Mouse (Mus musculus): ENCODE measurements around the gene Lamp5. TPM values are rescaled to one million over a fixed set of nuclear protein-coding genes. Genes with fewer than 3 reads are reported as not detected.

The Lamp5 gene
- polyA plus RNA-seq (2015; fragmentation: Nextera tagmentation; extraction: Ambion mirVana) = 0.09 and 0.13 TPM in 2 replicates

DNA sequence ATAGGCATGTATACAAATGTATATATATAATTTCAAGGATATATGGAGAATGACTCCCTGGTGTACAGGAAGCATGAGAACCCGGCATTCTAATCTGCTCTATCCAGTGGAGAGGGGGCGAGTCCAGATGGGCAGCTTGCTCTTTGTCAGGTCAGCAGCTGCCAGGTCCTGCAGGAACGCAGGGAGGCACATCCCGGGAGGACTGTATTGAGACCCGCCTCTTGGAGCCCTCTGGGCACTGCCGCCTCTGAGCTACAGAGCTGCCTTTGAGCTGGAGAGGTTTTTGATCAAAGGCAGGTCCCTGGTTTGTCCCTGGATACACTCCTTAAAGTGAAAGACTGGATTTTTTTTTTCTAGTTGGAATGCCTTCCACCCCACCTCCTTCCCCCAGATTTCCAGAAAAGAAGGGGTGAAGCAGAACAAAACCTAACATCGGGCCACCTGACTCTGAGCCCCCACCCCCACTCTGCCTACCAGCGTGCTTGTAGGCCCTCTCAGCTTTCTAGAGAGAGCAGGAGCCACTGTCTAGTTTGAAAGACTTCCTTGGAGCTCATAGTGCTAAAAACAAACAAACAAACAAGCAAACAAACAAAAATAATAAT lies at the start of gene Lamp5:
Gene Lamp5, plus strand, starts transcription at position 552 of the 602 bp plus-strand sequence.
- ATAC-seq (ENCODE audit: low read depth) (no peak), DNase-seq (no peak)
- 11% methylated on average over 8 of the region's 8 CpGs for WGBS (ENCODE audit: insufficient replicate concordance)

DNA sequence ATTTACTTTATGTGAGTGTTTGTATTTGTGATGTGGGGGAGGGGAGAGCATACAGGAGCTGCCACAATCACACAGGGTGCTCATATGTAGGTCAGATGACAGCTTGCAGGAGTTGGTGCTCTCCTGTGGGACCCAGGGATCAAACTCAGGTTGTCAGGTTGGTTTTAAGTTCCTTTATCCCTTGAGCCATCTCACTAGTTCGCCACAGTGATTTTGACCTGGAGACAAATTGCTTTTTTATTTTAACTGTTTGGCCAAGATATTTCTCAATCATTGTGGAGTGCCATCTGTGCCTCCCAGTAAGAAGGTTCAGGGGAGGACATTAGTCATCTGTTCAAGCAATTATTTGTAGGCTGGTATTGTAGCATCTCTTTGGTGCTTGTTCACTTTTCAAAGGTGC lies 48.2 kb upstream of the Lamp5 start:
- WGBS (ENCODE audit: insufficient replicate concordance) = 69% methylated on average over 1 of the region's 1 CpGs
- ATAC-seq (ENCODE audit: low read depth) = no peak

More for the DNA sequence above, at the start of gene Lamp5:
- Histone ChIP-seq H3K36me3 (no peaks in the 10 kb centered on the region), H3K4me2 (no peak within 1 kb of the TSS), H3K4me3 (replicated peaks) (no peak within 1 kb of the TSS), H3K4me1 (replicated peaks) (no peaks in the 10 kb centered on the region), H3K9ac (no peak within 1 kb of the TSS), H3K27ac (no peak within 1 kb of the TSS), H3K9me3 (replicated peaks) (no peaks in the 10 kb centered on the region), H3K27me3 (peaks cover 10% of the 10 kb centered on the region)

DNA sequence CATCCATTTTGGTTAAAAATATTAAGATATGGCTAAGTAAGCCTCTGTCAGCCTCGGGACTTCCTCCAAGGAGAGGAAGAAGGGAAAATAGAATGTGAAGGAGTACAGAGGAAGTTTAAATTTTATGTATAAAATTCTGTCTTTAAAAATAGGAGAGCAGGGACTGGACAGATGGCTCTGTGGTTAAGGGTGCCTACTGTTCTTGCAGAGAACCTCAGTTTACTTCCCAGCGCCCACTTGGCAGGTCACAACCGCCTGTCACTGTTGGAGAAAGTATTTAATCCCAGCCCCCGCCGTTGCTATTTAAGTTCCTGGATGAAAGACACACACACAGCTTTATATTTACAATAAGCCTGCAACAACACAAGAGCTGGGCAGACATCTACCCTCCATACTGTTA lies 45.8 kb upstream of the Lamp5 start:
- no peak overlapping the region for H3K4me2 ChIP-seq
- H3K4me3 ChIP-seq (replicated peaks) = no peak overlapping the region
- WGBS (ENCODE audit: insufficient replicate concordance) = 82% methylated on average over 5 of the region's 5 CpGs
- DNase-seq (no peak), ATAC-seq (ENCODE audit: low read depth) (no peak)
- H3K4me1 ChIP-seq (replicated peaks) = no peaks in the 10 kb centered on the region
- no peak overlapping the region for H3K9ac ChIP-seq
- no peaks in the 10 kb centered on the region for H3K27me3 ChIP-seq
- no peaks in the 10 kb centered on the region for H3K36me3 ChIP-seq
- no peak overlapping the region for H3K27ac ChIP-seq
- H3K9me3 ChIP-seq (replicated peaks) = no peaks in the 10 kb centered on the region

More for the DNA sequence above, 48.2 kb upstream of the Lamp5 start:
- Histone ChIP-seq H3K4me3 (replicated peaks) (no peak overlapping the region), H3K27ac (no peak overlapping the region), H3K36me3 (no peaks in the 10 kb centered on the region), H3K4me1 (replicated peaks) (no peaks in the 10 kb centered on the region), H3K4me2 (no peak overlapping the region), H3K9ac (no peak overlapping the region), H3K9me3 (replicated peaks) (no peaks in the 10 kb centered on the region), H3K27me3 (no peaks in the 10 kb centered on the region)
- no peak for DNase-seq

DNA sequence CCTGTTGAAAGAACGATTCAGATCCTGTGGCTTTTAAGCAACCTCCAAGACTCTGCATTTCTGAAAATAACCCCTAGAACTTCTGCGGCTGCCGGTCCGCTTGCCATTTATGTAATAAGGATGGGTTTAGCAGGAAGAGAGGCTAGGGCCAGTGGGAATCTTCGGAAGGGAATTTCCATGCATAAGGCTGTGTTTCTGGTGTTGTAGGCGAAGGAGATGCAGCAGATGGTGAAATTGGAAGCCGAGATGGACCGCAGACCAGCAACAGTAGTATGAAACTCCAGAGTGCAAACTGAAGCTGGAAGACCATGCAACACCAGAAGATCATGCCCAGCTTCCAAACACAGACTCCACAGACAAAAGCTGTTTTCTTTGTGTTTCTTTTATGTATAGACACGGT lies 39.3 kb upstream of the Lamp5 start:
- Histone ChIP-seq H3K4me3 (replicated peaks) (no peak overlapping the region), H3K9ac (no peak overlapping the region), H3K27me3 (no peaks in the 10 kb centered on the region), H3K4me2 (no peak overlapping the region), H3K4me1 (replicated peaks) (no peaks in the 10 kb centered on the region), H3K27ac (no peak overlapping the region), H3K9me3 (replicated peaks) (no peaks in the 10 kb centered on the region), H3K36me3 (no peaks in the 10 kb centered on the region)
- 78% methylated on average over 9 of the region's 9 CpGs for WGBS (ENCODE audit: insufficient replicate concordance)
- ATAC-seq (ENCODE audit: low read depth) (no peak), DNase-seq (no peak)

DNA sequence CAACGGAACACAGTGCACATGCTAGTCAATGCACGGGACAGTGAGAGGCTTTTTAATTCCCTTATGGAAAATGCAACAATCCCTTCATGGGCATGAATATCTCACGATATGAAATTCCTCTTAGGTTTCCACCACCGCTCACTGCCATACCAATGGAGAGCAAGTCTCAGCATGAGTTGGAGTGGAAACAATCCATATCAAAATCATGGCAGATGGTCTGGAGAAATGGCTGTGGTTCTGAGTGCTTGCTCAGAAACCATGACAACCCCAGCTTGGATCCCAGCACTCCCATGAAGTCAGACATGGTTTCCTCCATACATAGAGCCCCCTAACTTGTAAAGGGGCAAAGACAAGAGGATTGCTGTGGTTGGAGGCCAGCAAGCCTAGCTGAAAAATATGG lies 3.6 kb upstream of the Lamp5 start:
- Histone ChIP-seq H3K36me3 (no peaks in the 10 kb centered on the region), H3K4me3 (replicated peaks) (no peak overlapping the region), H3K9ac (no peak overlapping the region), H3K27ac (no peak overlapping the region), H3K27me3 (peaks cover 10% of the 10 kb centered on the region), H3K9me3 (replicated peaks) (no peaks in the 10 kb centered on the region), H3K4me1 (replicated peaks) (no peaks in the 10 kb centered on the region), H3K4me2 (no peak overlapping the region)
- DNase-seq = no peak
- no peak for ATAC-seq (ENCODE audit: low read depth)
- WGBS (ENCODE audit: insufficient replicate concordance) = 65% methylated on average over 4 of the region's 4 CpGs

DNA sequence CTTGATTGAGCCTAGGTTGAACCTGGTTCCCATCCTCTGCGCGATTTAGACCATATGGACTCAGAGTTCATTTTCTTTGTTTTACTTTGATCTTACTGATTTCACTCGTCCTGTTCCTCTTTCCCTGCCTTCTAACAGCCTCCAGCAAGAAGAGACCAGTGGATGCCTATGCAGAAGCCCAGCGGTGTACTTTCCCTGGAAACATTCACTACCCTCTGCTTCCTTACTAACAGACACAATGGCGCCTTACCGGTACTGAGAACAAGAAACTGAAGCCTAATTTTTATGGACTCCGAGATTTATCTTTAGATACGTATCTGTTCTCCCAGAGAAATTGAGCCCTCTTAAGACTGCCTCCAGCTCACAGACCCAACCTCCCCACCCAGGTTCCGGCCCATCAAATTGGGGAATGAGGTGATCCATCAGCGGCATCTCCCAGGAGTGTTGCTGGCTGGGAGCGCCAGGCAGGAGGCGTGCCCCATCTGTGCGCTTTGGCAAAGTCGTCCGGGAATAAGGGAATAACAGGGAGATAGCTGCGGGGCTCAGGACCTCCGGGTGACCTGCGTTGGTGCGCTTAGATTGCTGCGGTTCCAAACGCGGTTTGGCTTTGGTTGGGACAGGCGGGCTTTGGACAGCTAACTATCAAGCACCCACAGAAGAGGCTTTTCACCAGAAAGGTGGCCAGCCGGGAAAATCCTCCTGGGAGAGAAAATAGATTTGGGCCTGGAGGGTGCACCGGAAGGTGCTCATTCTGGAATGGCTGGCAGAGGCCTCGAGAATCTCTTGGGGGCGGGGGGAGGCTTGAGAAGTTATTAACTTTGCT lies 1.0 kb upstream of the Lamp5 start:
- ATAC-seq (ENCODE audit: low read depth) (no peak), DNase-seq (no peak)
- no peaks in the 10 kb centered on the region for H3K36me3 ChIP-seq
- no peak overlapping the region for H3K4me3 ChIP-seq (replicated peaks)
- no peak overlapping the region for H3K27ac ChIP-seq
- peaks cover 10% of the 10 kb centered on the region for H3K27me3 ChIP-seq
- 22% methylated on average over 27 of the region's 27 CpGs for WGBS (ENCODE audit: insufficient replicate concordance)
- no peaks in the 10 kb centered on the region for H3K9me3 ChIP-seq (replicated peaks)
- no peaks in the 10 kb centered on the region for H3K4me1 ChIP-seq (replicated peaks)
- H3K4me2 ChIP-seq = no peak overlapping the region
- H3K9ac ChIP-seq = no peak overlapping the region

DNA sequence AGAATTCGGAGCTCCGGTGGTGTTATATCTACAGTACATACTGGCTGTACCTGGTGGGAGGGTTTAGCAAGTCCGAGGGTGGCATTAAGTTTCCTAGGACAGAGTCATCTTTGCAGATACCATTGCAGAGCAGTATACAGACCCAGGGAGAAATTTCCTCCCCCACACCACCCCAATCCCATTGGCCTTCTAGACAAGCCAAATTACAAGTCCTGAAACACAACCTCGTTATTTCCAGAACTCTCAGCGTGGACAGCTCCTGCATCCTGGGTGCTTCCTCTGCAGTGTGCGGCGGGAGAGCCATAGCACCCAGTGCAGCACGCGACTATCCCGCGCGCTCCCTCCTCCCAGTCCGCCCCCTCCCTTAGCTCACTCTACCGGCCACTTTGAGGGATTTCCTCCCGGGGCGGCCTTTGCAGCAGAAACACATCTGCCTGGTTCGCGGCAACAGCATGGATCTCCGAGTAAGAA lies 5.9 kb downstream of the Lamp5 start:
- H3K9me3 ChIP-seq (replicated peaks) = no peaks in the 10 kb centered on the region
- ATAC-seq (ENCODE audit: low read depth) = no peak
- H3K4me2 ChIP-seq = no peak overlapping the region
- H3K4me1 ChIP-seq (replicated peaks) = no peaks in the 10 kb centered on the region
- no peak overlapping the region for H3K27ac ChIP-seq
- H3K36me3 ChIP-seq = no peaks in the 10 kb centered on the region
- DNase-seq = no peak
- no peak overlapping the region for H3K9ac ChIP-seq
- peaks cover 37% of the 10 kb centered on the region for H3K27me3 ChIP-seq
- H3K4me3 ChIP-seq (replicated peaks) = no peak overlapping the region
- 8% methylated on average over 19 of the region's 19 CpGs for WGBS (ENCODE audit: insufficient replicate concordance)

DNA sequence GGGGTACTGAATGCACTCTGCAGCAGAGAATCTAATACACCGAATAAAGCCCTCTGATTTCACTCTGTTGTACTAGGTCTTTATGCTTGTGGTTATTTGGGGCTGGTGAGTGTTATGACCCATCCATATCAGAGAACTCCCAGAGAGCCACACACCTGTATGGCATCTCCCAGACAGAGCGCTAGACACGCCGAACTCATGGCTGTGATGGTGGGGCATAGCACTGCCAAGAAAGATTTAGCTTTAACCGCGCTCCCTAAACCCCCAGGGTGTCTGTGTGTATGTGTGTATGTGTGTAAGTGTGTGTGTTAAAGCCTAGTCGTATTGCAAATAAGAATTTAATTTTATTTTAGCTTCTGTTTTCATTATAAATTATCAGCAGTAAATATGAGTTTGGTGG lies 6.4 kb downstream of the Lamp5 start:
- Histone ChIP-seq H3K4me3 (replicated peaks) (no peak overlapping the region), H3K36me3 (no peaks in the 10 kb centered on the region), H3K27ac (no peak overlapping the region), H3K9me3 (replicated peaks) (no peaks in the 10 kb centered on the region), H3K27me3 (peaks cover 37% of the 10 kb centered on the region), H3K4me1 (replicated peaks) (no peaks in the 10 kb centered on the region), H3K9ac (no peak overlapping the region), H3K4me2 (no peak overlapping the region)
- 9% methylated on average over 7 of the region's 7 CpGs for WGBS (ENCODE audit: insufficient replicate concordance)
- DNase-seq = no peak
- ATAC-seq (ENCODE audit: low read depth) = no peak

DNA sequence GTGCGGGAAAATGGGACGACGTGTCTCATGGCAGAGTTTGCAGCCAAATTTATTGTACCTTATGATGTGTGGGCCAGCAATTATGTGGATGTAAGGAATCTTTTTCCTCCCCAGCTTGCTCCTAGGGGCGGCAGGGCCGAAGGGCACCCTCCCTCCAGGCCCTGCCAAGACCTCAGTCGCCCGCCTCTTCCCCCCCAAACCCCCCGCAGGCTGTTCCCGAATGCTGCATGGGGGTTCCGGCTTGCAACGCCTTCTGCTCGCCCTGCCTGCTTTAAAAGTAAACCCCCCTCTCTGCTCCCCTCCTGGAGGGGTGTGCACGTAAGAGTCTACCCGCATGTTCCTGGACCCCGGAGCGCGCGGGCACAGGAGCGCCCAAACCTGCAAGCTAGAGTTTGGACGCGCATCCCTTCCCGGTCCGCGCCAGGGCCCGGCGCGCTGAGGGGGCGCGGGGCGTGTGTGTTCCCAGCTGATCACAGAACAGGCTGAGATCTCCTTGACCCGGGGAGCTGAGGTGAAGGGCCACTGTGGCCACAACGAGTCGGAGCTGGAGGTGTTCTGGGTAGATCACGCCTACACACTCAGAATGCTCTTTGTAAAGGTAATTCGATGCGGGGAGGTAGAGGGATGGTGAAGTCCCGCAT lies 7.1 kb downstream of the Lamp5 start:
- no peak for ATAC-seq (ENCODE audit: low read depth)
- Histone ChIP-seq H3K27me3 (peaks cover 37% of the 10 kb centered on the region), H3K27ac (no peak overlapping the region), H3K4me1 (replicated peaks) (no peaks in the 10 kb centered on the region), H3K4me3 (replicated peaks) (no peak overlapping the region), H3K36me3 (no peaks in the 10 kb centered on the region), H3K9me3 (replicated peaks) (no peaks in the 10 kb centered on the region), H3K4me2 (no peak overlapping the region), H3K9ac (no peak overlapping the region)
- WGBS (ENCODE audit: insufficient replicate concordance) = 4% methylated on average over 37 of the region's 37 CpGs
- no peak for DNase-seq

DNA sequence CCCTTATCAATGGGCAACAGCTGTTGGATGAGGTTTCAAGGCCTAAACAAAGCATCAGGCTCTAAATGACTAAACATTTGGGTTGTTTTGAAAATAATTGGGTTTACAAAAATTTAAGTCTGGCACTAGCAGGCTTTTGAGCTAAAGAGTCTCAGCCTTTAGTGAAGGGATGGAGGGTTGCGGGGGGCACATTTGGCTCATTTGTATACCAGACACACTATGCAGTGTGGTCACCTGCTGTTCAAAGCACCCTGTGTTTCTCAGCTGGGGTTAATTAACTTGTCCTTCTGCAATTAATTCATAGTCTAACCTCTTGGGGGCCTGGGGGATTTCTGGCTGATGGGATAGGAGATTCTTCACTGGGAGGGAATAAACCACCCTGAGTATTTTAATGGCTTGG lies 12.3 kb downstream of the Lamp5 start:
- no peak overlapping the region for H3K4me2 ChIP-seq
- H3K27me3 ChIP-seq = peaks cover 15% of the 10 kb centered on the region
- H3K9ac ChIP-seq = no peak overlapping the region
- no peaks in the 10 kb centered on the region for H3K36me3 ChIP-seq
- H3K4me1 ChIP-seq (replicated peaks) = no peaks in the 10 kb centered on the region
- H3K4me3 ChIP-seq (replicated peaks) = no peak overlapping the region
- no peak overlapping the region for H3K27ac ChIP-seq
- WGBS (ENCODE audit: insufficient replicate concordance) = 77% methylated on average over 1 of the region's 1 CpGs
- H3K9me3 ChIP-seq (replicated peaks) = no peaks in the 10 kb centered on the region
- no peak for DNase-seq
- ATAC-seq (ENCODE audit: low read depth) = no peak

DNA sequence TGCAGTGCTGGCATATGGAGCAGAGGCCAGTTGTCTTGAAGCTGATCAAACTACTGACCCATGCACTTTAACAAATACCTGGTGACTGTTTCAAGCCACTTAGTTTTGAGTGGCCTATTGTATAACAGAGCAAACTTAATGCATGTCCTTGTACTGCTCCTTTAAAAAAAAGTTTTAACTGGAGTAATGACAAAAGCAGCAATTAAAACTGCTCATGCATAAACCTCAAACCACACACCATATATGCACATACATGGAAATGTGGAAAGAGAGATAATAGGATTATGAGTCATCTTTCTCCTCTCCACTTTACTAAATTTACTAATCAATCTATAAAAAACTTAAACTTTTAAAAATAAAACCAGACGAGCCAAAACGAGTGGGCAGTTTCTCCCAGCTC lies 43.9 kb downstream of the Lamp5 start:
- Histone ChIP-seq H3K4me2 (no peak overlapping the region), H3K36me3 (no peaks in the 10 kb centered on the region), H3K4me1 (replicated peaks) (no peaks in the 10 kb centered on the region), H3K4me3 (replicated peaks) (no peak overlapping the region), H3K9me3 (replicated peaks) (no peaks in the 10 kb centered on the region), H3K27ac (no peak overlapping the region), H3K9ac (no peak overlapping the region), H3K27me3 (no peaks in the 10 kb centered on the region)
- DNase-seq (no peak), ATAC-seq (ENCODE audit: low read depth) (no peak)
- 31% methylated on average over 2 of the region's 2 CpGs for WGBS (ENCODE audit: insufficient replicate concordance)

Measured in liver, embryonic 13.5 days (tissue).